Mouse (Mus musculus) liver, embryonic 13.5 days (tissue): ENCODE results near the gene Rassf7. TPM values are rescaled to one million over a fixed set of nuclear protein-coding genes. Genes with fewer than 3 reads are reported as not detected.
A peak's percentile ranks its signal among the peaks of the same experiment; 100 is the strongest.

Experiments
- ATAC-seq: fragments of 200-750 bp; cut with Nextera tagmentation; 2 replicates; pipeline ENCODE4 v1.8.0; 2017; ENCODE audit warnings: low read depth, mild to moderate bottlenecking, moderate number of reproducible peaks, moderate library complexity
- DNase-seq: peaks from one replicate; pipeline ENCODE4 v3.0.0; 2022
- H3K27ac ChIP-seq: fragments of 300-500 bp; sonication (generic); 2 replicates; pipeline ENCODE4 v1.5.1; 2015; ENCODE audit warnings: moderate library complexity, mild to moderate bottlenecking, inconsistent platforms
- H3K27me3 ChIP-seq: fragments of 300-500 bp; sonication (generic); 2 replicates; pipeline ENCODE4 v1.6.1; 2015; ENCODE audit warnings: mild to moderate bottlenecking, inconsistent platforms
- H3K36me3 ChIP-seq: fragments of 300-500 bp; sonication (generic); 2 replicates; pipeline ENCODE4 v1.6.1; 2015; ENCODE audit warnings: mild to moderate bottlenecking, inconsistent platforms
- H3K4me1 ChIP-seq: fragments of 300-500 bp; sonication (generic); replicated peaks from 2 replicates; pipeline ENCODE4 v1.6.1; 2015; ENCODE audit warnings: inconsistent platforms
- H3K4me2 ChIP-seq: fragments of 300-500 bp; sonication (generic); 2 replicates; pipeline ENCODE4 v1.6.1; 2015; ENCODE audit warnings: inconsistent platforms, mild to moderate bottlenecking, moderate library complexity
- H3K4me3 ChIP-seq: fragments of 300-500 bp; sonication (generic); replicated peaks from 2 replicates; pipeline ENCODE4 v1.5.1; 2015; ENCODE audit warnings: mild to moderate bottlenecking, inconsistent platforms
- H3K9ac ChIP-seq: fragments of 300-500 bp; sonication (generic); 2 replicates; pipeline ENCODE4 v1.6.1; 2015; ENCODE audit warnings: mild to moderate bottlenecking, inconsistent platforms
- H3K9me3 ChIP-seq: fragments of 300-500 bp; sonication (generic); replicated peaks from 2 replicates; pipeline ENCODE4 v1.6.1; 2016; ENCODE audit warnings: inconsistent platforms
- WGBS: fragments of 180-500 bp; shearing (Covaris S2); methylation state at CpG from one replicate; pipeline ENCODE4 v1.1.7; 2015; ENCODE audit not compliant: insufficient replicate concordance; 5-methylcytosine and 5-hydroxymethylcytosine counted together
- polyA plus RNA-seq: library from polyadenylated mRNA; unstranded; fragments of >200 nt; fragmentation: Nextera tagmentation; extraction: Ambion mirVana; gene quantifications from 2 replicates; pipeline ENCODE4 v1.2.1, GENCODE M21; 2015

Rassf7 gene
- polyA plus RNA-seq, 1 experiment from 2014 or later = 23.9 TPM

DNA sequence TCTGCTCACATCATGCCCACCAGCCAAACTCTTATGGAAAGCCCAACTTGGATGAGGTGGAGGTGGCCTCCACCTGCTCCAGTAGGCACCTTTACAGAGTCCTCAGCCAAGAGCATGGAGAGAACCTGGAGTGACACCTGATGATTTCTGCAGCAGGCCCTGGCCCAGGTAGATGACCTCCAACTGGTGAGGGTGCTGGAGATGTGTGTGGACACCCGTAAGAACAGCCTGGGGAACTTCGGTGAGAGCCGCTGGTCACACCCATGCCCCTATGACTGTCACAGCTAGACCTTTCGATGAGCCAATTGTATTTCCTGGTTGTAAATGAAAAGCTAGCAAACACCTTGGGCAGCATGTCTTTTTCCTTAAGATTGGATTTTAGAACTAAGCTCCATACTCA, 17.5 kb upstream of the Rassf7 start:
- 92% methylated on average over 4 of the region's 4 CpGs for WGBS
- ATAC-seq = no peak
- Histone ChIP-seq H3K9me3 (no peaks in the 10 kb centered on the region), H3K4me2 (peak overlapping the region; percentile 99), H3K27me3 (no peaks in the 10 kb centered on the region), H3K27ac (peak overlapping the region; percentile 94), H3K9ac (peak overlapping the region; percentile 71), H3K36me3 (no peaks in the 10 kb centered on the region), H3K4me3 (no peak overlapping the region), H3K4me1 (peaks cover 79% of the 10 kb centered on the region)
- no peak for DNase-seq

DNA sequence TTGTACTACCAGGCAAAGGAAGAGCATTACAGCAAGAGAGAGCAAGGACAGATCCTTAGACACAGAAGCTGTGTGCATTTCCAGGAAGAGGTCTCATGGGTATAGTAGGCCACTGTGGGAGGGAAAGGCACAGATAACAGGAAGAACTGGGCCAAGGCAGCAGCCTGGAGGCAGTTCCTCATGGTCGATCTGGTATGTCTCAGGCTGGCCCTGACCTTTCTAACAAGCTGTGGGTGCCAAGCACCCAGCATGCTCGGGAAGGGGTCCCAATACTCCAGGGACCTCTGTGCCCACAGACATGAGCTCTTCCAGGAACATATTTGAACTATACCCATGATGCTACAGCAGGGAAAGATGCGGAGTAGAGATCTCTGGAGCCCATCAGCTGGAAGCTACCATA, 11.1 kb upstream of the Rassf7 start:
- Histone ChIP-seq H3K9ac (peak overlapping the region; percentile 44), H3K27me3 (no peaks in the 10 kb centered on the region), H3K36me3 (peaks cover 10% of the 10 kb centered on the region), H3K4me3 (no peak overlapping the region), H3K27ac (peak overlapping the region; percentile 93), H3K4me1 (peaks cover 86% of the 10 kb centered on the region), H3K9me3 (no peaks in the 10 kb centered on the region), H3K4me2 (no peak overlapping the region)
- no peak for DNase-seq
- WGBS = 52% methylated on average over 3 of the region's 3 CpGs
- 0 out of 2 replicates have a peak, but pooled peaks have one; percentile 27 for ATAC-seq

DNA sequence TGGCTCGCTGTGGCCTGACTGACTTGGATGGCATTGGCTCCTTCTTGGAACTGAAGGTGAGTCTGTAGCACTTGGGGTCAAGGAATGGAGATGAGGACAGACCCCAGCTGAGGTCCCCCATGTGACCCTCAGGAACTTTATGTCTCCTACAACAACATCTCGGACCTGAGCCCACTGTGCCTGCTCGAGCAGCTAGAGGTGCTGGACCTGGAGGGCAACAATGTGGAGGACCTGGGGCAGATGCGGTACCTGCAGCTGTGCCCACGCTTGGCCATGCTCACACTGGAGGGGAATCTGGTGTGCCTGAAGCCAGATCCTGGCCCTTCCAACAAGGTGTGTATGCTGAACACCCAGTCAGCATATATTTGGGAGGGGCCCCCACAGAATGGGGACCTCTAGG, 10.2 kb upstream of the Rassf7 start:
- H3K36me3 ChIP-seq = peaks cover 10% of the 10 kb centered on the region
- H3K4me2 ChIP-seq = no peak overlapping the region
- H3K27ac ChIP-seq = peak overlapping the region; percentile 93
- WGBS = 88% methylated on average over 5 of the region's 5 CpGs
- no peaks in the 10 kb centered on the region for H3K27me3 ChIP-seq
- no peaks in the 10 kb centered on the region for H3K9me3 ChIP-seq
- DNase-seq (no peak), ATAC-seq (no peak)
- H3K9ac ChIP-seq = no peak overlapping the region
- H3K4me1 ChIP-seq = peaks cover 86% of the 10 kb centered on the region
- H3K4me3 ChIP-seq = no peak overlapping the region

DNA sequence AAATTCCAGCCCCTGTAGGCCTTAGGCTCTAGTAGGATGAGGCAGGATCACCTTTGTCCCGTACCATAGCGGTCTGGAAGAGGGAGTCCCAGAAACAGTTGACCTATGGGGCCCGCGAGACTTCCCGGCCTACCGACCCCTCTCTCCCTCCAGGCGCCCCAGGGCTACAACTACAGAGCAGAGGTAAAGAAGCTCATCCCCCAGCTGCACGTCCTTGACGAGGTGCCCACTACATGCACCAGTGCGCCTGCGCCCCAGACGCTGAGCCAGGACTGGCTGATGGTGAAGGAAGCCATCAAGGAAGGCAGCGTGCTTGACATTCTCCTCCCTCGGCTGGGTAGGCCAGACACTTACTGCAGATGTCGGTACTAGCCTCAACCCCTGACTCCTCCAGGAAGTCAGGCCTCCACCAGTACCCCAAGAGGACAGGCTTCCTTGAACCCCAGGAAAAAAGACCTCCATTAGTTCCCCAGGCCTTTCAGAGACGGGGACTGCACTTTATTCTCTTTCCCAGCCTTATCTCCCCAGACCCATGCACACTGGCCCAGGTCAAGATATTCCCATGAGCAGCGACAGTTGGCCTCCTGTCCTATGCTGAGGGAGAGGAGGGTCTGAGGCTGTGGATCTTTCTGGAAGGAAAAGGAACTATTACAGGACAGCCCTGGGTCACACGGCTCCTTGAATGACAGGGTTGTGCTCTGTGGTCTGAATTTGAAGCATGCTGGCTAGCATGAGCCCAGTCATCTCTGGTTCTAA, 9.3 kb upstream of the Rassf7 start:
- no peaks in the 10 kb centered on the region for H3K9me3 ChIP-seq
- ATAC-seq (peak; percentile 59), DNase-seq (peak; percentile 54)
- peaks cover 10% of the 10 kb centered on the region for H3K36me3 ChIP-seq
- peaks cover 88% of the 10 kb centered on the region for H3K4me1 ChIP-seq
- no peaks in the 10 kb centered on the region for H3K27me3 ChIP-seq
- H3K4me2 ChIP-seq = peak overlapping the region; percentile 27
- H3K27ac ChIP-seq = peak overlapping the region; percentile 93
- H3K9ac ChIP-seq = peak overlapping the region; percentile 64
- no peak overlapping the region for H3K4me3 ChIP-seq
- WGBS = 75% methylated on average over 18 of the region's 18 CpGs

DNA sequence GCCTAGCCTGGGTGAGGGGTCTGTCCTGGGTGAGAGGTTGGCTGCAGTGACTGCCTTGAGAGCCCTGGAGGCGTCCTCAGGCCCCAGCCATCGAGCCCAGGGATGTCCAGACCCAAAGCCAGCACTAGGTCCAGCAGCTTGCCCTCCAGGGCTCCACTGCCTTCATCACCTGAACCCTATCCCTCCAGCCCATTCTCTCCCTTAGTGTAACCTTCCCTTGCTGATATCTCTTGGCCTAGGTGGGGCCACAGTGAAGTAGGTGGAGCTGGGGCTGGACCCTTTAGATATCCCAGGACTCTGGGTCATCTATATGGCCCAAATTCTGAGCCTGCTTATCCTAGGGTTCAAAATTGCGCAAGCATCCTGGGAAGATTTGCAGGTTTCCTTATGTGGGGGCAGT, 6.1 kb upstream of the Rassf7 start:
- Histone ChIP-seq H3K9ac (peak overlapping the region; percentile 72), H3K27ac (peak overlapping the region; percentile 93), H3K4me2 (peak overlapping the region; percentile 66), H3K27me3 (no peaks in the 10 kb centered on the region), H3K36me3 (peaks cover 7% of the 10 kb centered on the region), H3K4me3 (peak overlapping the region; percentile 36), H3K9me3 (no peaks in the 10 kb centered on the region), H3K4me1 (peaks cover 100% of the 10 kb centered on the region)
- ATAC-seq (peak; percentile 96), DNase-seq (peak; percentile 68)
- WGBS = 52% methylated on average over 3 of the region's 3 CpGs

DNA sequence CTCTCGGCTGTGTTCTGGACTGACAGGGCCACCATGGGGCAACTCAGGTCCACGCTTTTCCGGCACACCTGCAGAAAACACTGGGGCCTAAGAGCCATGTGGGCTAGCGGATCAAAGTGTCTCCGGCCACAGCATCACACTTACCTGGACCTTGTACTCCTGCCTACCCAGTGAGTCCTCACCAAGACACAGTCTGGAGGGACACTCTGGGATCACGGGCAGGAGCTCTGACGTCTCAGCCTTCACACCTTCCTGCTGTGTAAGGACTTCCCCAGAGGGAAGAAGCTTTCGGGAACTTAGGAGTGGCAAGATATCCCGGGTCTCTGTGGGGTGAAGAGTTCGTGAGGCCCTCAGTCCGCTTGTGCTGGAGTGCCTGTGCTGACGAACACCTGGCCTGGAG, 5.5 kb upstream of the Rassf7 start:
- H3K4me3 ChIP-seq = peak overlapping the region; percentile 36; the same call in 1 of the 2 replicates
- DNase-seq = no peak
- WGBS = 78% methylated on average over 12 of the region's 12 CpGs
- H3K9me3 ChIP-seq = no peaks in the 10 kb centered on the region
- peaks cover 7% of the 10 kb centered on the region for H3K36me3 ChIP-seq
- peak overlapping the region; percentile 72 for H3K9ac ChIP-seq
- peaks cover 100% of the 10 kb centered on the region for H3K4me1 ChIP-seq
- ATAC-seq = no peak
- H3K4me2 ChIP-seq = peak overlapping the region; percentile 66
- no peaks in the 10 kb centered on the region for H3K27me3 ChIP-seq
- H3K27ac ChIP-seq = peak overlapping the region; percentile 93

DNA sequence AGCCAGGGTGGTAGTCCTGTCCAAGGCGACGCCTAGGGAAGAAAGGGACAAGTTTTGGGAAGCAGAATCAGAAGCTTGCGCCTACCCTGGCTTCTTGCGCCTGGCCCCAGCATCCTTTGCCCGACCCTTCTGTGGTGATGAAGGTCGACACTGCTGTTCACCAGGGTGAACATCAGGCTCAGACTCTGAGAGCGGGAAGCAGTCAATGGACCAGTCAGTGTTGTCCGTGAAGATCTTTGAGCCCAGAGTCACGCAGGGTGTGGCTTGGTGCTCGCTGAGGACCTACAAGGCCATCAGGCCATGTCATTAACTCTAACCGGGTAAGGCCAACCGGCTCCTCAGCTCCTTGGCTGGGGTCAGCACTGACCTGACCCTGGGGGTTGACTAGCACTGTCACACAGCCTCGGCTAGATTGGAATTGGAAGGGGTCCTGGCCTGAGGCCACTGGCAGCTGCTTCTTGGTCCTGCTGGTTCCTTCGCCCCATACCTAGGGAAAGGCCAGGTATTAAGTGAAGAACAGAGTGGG, 5.0 kb upstream of the Rassf7 start:
- Histone ChIP-seq H3K27me3 (no peaks in the 10 kb centered on the region), H3K4me2 (peak overlapping the region; percentile 66), H3K9me3 (no peaks in the 10 kb centered on the region), H3K27ac (peak overlapping the region; percentile 93), H3K4me1 (peaks cover 97% of the 10 kb centered on the region), H3K4me3 (no peak overlapping the region), H3K9ac (peak overlapping the region; percentile 72), H3K36me3 (peaks cover 3% of the 10 kb centered on the region)
- WGBS = 81% methylated on average over 14 of the region's 14 CpGs
- ATAC-seq (no peak), DNase-seq (no peak)

DNA sequence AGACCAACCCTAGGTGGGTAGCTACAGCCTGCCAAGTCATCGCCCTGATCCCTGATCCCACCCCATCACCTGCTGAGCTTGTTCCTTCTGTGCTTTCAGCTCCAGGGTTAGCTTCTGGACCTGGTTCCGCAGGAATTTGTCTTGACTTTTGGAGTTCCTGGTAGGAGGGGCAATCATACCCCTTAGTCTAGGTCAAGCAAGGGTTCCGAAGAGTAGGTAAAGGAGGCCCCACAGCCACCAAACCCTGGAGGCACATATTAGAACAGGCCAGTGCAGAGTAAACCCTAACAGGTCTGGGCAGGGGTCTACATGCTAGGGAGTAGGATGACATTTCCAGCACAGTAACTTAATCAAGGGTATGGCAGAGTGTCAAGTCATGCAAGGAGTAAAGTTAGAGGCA, 2.5 kb upstream of the Rassf7 start:
- DNase-seq (no peak), ATAC-seq (no peak)
- H3K4me1 ChIP-seq = peaks cover 96% of the 10 kb centered on the region
- H3K9ac ChIP-seq = peak overlapping the region; percentile 1; the same call in 1 of the 2 replicates
- H3K27ac ChIP-seq = peak overlapping the region; percentile 93
- WGBS = 92% methylated on average over 3 of the region's 3 CpGs
- H3K36me3 ChIP-seq = peaks cover 11% of the 10 kb centered on the region
- H3K9me3 ChIP-seq = no peaks in the 10 kb centered on the region
- H3K4me3 ChIP-seq = no peak overlapping the region
- no peaks in the 10 kb centered on the region for H3K27me3 ChIP-seq
- no peak overlapping the region for H3K4me2 ChIP-seq

DNA sequence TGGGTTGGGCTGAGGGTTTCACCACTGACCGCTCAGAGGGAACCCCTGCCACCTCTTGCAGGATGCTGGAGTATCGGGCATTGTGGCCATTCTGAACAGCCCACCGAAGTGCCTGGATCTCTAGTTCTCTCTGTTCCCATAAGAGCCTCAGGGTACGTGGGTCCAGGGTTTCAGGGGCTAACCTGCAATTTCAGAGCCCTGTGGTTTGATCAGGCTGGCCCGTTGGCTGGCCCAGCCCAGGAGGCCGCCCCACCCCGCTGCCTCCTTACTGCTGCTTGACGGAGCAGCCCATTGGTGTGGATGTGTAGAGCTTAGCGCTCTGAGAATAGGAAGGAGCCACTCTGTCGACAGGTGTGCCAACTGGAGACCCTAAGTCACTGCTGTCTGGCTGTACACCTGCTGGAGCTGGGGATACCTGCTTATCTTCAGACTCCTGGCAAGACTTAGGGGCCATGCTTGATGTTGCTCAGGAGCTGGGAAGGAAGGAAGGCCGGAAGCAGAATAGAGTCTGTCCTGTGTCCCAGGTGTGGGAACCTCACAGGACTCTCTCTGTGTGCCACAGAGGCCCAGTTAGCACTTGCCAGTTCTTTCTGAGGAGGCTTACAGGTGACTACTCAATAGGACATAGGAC, 1.9 kb upstream of the Rassf7 start, which contains the start of gene Lmntd2:
Lmntd2 (minus strand) TSS at position 476 of the 631 bp plus-strand sequence.
- peaks cover 96% of the 10 kb centered on the region for H3K4me1 ChIP-seq
- peak within 1 kb of the TSS; percentile 100 for H3K4me2 ChIP-seq
- peak within 1 kb of the TSS; percentile 93 for H3K27ac ChIP-seq
- H3K9ac ChIP-seq = peak within 1 kb of the TSS; percentile 78
- no peaks in the 10 kb centered on the region for H3K9me3 ChIP-seq
- no peaks in the 10 kb centered on the region for H3K27me3 ChIP-seq
- H3K36me3 ChIP-seq = peaks cover 17% of the 10 kb centered on the region
- WGBS = 83% methylated on average over 11 of the region's 11 CpGs
- DNase-seq (no peak), ATAC-seq (no peak)
- peak within 1 kb of the TSS; percentile 82 for H3K4me3 ChIP-seq

DNA sequence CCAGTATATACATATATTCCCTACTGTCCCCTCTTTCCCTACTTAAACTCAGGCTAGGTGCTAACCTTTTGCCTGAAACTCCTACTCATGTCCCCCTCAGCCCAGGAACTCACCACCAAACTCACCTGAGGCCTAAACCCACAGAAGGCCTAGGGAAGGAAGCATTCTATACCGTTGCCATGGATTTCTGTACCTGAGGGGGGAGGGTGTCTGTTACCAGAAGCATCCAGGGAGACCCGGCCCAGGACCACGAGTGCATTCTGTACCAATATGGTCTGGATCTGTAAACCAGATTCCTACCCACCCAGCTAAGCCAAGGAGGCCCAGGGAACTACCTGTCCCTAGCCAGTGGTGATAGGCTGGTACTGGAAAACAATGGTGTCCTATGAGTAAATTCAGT, 1.4 kb upstream of the Rassf7 start:
- H3K4me1 ChIP-seq = peaks cover 96% of the 10 kb centered on the region

DNA sequence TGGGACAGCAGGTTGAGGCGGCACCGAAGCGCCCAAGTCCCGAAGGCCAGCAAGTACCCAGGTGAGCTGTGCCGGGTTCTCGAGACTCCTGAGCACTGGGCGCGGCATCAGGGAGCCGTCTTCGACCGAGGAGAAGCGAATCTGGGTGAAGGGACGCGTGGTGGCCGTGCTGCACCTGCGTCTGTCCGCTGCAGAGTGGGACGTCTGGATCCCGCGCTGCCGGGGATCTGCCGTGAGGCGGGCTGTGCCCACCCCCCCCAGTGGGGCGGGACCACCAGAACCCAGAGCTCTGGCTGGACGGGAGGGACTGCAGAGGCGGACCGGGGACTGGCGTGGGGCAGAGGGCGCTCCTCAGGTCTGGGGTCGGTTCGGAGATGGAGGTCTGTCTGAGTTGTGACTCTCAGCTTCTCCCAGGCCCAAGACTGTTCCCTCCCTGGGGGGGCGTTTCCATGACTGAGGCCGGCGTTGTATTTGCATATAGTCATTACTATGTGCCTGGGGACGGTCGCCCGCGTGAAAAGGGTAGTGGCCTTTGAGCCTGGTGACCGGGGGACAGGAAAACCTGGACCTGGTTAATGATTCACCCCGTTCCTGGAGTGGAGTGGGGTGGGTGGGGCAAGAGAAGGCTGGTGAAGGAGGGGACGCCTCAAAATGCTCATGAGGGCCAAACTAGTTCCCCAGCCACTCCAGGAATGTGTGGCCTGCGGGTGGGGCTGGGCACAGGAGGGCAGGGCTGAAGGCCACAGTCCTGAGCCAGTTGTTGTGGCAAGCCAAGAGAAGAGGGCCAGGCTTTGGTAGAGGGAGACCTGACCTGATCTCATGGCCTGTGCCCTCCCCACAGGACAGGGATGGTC, 447 bp downstream of the Rassf7 start:
- peak; percentile 49 for ATAC-seq
- peak overlapping the region; percentile 90 for H3K9ac ChIP-seq
- peak overlapping the region; percentile 91 for H3K27ac ChIP-seq
- no peaks in the 10 kb centered on the region for H3K9me3 ChIP-seq
- no peaks in the 10 kb centered on the region for H3K27me3 ChIP-seq
- peak overlapping the region; percentile 100 for H3K4me2 ChIP-seq
- peak; percentile 65 for DNase-seq
- 2% methylated on average over 42 of the region's 42 CpGs for WGBS
- peak overlapping the region; percentile 82 for H3K4me3 ChIP-seq
- peaks cover 96% of the 10 kb centered on the region for H3K4me1 ChIP-seq
- H3K36me3 ChIP-seq = peaks cover 31% of the 10 kb centered on the region

More for the DNA sequence above, 1.4 kb upstream of the Rassf7 start:
- Histone ChIP-seq H3K27ac (peak overlapping the region; percentile 89), H3K4me3 (no peak overlapping the region), H3K9me3 (no peaks in the 10 kb centered on the region), H3K4me2 (0 out of 2 replicates have a peak overlapping the region, but pooled peaks have one; percentile 0), H3K27me3 (no peaks in the 10 kb centered on the region), H3K9ac (peak overlapping the region; percentile 78), H3K36me3 (peaks cover 23% of the 10 kb centered on the region)
- DNase-seq (no peak), ATAC-seq (no peak)
- 72% methylated on average over 3 of the region's 3 CpGs for WGBS
